Mouse (Mus musculus): ENCODE measurements around the gene Tacc2.
A peak's percentile ranks its signal among the peaks of the same experiment; 100 is the strongest.

Gene Tacc2

GRCm38 (mm10) chr7:130731792-130732191 is 154.6 kb downstream of the Tacc2 start:
- DNase-seq = no peak

DNA sequence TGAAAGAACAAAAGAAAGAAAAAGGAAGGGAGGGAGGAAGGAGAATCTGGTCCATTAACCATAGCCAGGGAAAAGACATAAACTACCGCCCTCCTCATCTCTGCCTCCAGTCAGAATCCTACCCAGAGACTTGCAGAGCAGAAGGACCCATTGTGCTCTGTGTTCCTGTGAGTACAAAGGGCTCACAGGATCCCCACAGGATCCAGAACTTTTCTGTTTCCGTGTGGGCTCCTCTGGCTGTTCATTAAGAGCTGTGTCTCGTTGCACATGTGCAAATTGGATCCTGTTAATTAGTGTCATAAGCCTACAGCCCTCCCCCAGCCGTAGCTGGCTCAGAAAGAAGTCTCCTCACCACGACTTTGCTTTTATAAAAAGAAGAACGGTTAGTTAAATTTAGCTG is 155.7 kb downstream of the Tacc2 start:
- no peak for DNase-seq

- no peak for DNase-seq
Observed at GRCm38 (mm10) chr7:130733423-130733822, 156.2 kb downstream of the Tacc2 start.

GRCm38 (mm10) chr7:130734195-130734787 is 157.1 kb downstream of the Tacc2 start:
- DNase-seq = no peak

DNA sequence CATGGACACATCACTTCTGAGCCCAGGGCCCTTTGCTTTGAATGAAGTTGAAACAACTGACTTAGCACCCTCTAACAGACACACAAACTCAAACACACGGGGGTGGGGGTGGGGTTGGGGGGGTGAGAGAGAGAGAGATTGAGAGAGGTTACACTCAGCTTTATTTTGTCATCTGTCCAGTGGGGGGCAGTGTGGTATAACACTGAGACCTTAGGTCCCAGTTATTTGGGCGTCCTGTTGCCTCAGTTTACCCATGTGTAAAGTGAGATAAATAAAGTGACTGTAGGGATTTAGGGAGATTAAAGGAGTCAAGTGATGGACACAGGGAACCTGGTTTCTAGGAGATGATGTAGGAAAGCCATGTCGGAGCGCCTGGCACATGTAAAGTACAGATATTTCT is 163.9 kb downstream of the Tacc2 start:
- no peak for DNase-seq

DNA sequence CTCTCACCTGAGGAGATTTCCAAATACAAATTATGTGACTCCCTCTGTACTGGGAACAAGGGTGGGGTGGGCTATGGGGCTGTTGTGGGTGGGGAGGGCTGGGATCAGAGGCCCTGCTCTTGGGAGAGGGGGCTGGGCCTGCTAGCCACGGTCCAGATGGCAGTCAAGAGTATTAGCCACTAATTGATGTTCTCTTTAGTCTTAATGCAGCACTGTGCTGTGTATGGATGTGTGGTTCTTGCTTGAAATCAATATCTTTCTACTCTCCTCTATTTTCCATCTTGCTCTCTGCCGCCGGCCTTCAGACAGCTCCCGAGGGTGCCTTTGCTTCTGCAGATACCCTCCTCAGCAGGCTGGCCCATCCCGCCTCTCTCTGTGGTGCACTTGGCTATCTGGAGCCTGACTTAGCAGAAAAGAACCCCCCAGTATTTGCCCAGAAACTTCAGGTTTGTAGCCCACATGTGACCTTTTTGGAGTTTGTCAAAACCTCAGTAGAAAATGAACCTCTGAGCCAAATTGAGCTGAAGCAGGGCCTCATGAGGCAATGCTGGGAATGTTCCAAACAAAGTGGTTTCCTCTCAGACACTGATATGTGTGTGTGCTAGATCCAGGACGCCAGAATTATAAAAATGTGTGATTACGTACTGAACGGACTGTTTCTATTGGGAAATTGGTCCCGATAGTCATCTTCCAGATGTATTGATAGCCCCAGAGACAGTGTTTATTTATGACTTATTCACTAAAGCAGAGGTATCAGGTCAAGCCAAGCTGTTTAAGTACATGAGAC is 166.2 kb downstream of the Tacc2 start:
- DNase-seq = no peak

DNA sequence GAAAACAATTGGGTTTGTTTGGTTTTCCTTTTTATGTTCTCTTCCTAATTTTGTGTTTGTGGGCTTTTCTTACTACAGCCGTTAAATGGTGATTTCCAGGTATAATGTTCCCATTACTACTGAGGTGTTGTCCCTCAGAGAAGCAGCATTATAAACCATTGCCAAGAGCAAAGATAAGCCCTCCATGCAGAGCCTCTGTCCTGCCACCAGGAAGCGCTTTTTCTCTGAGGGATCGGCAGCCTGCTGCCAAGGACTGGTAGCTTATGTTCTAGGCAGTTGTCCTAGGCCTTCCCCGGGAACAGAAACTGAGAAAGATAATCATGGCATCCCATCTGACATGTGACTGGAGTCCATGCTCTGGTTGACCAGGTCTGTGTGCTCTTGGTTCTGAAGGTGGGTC is 171.9 kb downstream of the Tacc2 start:
- DNase-seq = no peak

DNA sequence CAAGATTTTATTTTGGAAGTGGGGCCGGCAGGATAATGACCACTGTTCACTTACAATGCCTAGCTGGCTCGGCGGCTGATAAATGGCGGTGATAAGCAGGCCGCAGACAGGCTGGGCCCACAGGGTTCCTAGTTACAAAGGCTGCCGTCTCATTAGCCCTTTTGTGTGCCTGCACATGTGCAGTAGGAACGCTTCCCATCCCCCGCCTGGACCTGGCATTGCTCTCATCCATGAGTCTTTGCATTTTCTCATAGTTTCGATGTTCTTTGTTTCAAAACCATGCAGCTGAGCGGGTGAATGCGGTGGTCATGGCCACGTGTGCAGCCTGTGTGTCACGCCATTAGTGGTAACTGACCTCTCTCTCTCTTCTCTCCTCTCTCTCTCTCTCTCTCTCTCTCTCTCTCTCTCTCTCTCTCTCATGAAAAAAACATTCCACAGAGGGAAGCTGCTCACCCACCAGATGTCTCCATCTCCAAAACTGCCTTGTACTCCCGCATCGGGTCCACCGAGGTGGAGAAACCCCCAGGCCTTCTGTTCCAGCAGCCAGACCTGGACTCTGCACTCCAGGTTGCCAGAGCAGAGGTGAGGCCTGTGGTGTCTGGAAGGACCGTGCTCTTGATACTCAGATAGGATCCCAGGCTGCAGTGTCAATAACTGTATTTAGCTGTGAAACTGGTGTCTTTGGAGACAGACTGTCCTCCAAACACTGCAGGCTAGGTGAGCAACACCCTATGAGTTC is 173.7 kb downstream of the Tacc2 start:
- no peak for DNase-seq

DNA sequence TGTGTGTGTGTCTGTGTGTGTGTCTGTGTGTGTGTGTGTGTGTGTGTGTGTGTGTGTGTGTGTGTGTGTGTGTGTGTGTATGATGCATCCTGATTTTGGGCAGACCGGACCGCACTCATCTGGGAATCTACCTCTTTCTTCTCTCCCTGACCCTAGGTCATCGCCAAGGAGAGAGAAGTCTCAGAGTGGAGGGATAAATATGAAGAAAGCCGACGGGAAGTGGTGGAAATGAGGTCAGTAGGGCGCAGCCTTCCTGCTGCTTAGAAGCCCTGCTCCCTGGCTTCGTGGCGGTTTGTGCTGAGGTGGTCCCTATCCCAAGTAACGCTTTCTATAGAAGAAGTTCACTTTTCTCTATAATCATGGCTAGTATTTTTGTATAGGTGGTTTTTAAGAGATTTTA is 174.4 kb downstream of the Tacc2 start:
- no peak for DNase-seq

- peak; percentile 57 for DNase-seq
Observed at GRCm38 (mm10) chr7:130754790-130755189, 177.6 kb downstream of the Tacc2 start.

- no peak for DNase-seq
Observed at GRCm38 (mm10) chr7:130756343-130756835, 179.2 kb downstream of the Tacc2 start.

GRCm38 (mm10) chr7:130757326-130757865 is 180.2 kb downstream of the Tacc2 start:
- DNase-seq = peak; percentile 33

DNA sequence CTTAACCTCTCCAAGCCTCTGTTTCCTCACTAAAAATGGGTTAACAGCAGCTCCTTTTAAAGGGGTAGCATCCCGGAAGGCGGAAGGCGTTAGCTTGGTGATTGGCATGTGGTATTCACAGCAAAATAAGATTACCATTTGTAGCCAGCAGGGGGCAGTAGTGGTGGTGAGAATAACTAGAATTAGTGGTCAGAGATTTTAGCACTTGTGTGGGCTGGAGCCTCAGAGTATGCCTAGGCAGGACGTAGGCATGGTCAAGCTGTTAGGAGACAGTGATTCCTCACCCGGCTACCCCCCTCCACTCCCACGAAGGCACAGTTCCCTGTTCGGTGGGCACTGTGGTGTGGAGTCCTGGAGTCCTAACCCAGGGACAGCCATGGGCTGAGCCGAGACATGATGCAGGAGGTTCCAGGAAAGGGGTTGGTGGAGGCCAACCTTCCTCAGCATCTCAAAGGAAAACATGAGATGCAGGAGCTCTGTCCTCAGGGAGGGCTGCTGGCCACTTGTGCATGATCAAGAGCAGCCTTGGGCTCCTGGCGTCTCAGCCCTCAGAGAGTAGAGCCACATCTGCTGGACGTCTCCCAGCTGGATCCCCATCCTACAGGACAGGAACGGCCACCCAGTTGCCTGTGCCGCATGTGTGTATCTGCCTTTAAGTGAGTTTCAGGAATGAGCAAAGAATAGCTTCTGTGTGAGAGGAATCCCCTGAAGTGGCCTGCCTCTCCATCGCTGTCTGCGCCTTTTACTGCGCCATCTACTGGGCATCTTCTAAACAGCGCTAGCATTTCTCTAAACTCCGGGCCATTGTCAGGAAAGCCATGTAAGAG is 185.0 kb downstream of the Tacc2 start:
- peak; percentile 85 for DNase-seq

DNA sequence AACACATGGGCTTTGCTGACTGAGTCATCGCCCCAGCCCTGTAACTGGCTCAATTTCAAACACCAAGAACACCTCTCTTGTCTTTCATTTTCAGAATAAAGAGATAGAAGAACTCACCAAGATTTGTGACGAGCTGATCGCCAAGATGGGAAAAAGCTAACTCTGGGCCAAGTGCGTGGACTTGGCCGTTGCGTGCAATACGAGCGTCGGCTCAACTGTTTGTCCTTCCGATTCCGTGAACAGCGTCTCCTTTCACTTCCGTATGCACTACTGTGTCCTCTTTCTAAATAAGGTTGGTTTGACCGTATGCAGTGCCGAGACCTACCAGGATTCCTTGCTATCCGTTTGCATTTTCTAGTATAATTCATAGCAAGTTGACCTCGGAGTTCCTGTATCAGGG is 186.9 kb downstream of the Tacc2 start:
- no peak for DNase-seq

DNA sequence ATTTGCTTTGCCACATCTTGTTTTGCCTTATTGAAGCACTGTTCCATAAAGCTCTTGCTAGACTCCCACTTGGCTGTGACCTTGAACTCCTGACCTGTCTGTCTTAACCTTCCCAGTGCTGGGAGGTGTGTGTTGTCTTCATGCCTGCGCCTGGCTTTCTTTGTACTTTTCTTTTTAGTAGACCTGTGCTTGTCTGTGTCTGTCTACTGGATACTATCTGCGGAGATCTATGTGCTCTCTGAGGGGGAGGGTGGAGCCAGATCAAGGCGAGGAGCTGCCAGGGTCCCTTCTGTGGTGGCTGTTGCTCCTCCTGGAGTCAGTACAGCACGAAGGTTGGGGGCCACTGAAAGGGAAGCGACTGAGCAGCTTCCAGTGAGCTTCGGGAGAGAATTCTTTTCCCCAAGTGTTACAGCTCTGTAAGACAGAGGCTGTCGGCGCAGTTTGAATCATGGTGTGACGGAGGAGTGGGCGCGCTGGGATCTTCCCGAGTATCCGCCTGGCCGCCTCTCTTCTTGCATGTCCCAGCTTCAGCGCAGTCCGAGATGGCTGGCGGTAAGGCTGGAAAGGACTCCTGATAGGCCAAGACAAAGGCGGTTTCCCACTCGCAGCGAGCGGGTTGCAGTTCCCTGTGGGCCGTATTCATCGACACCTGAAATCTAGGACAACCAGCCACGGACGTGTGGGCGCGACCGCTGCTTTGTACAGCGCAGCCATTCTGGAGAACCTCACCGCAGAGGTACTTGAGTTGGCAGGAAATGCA is 189.4 kb downstream of the Tacc2 start:
- no peak for DNase-seq

- DNase-seq = no peak
Observed at GRCm38 (mm10) chr7:130768151-130768550, 190.9 kb downstream of the Tacc2 start.

- DNase-seq = peak; percentile 89
Observed at GRCm38 (mm10) chr7:130770707-130771106, 193.5 kb downstream of the Tacc2 start.

- peak; percentile 63 for DNase-seq
Observed at GRCm38 (mm10) chr7:130773171-130773830, 196.1 kb downstream of the Tacc2 start.

GRCm38 (mm10) chr7:130773914-130774630 is 196.8 kb downstream of the Tacc2 start, which contains the start of gene Btbd16:
Gene Btbd16, plus strand, starts transcription at chr7:130774069.
- no peak for DNase-seq

- no peak for DNase-seq
Observed at GRCm38 (mm10) chr7:130780866-130781419, 203.7 kb downstream of the Tacc2 start.

Measured in lung, postnatal 10 days (tissue).